Mouse (Mus musculus) E14TG2a.4 (cell line): ENCODE results near the gene Nfib.

Experiments used
- CTCF ChIP-seq: conservative IDR thresholded peaks from 2 replicates; pipeline ENCODE4 v1.5.1; 2014; ENCODE audit warnings: low read length
- NANOG ChIP-seq: IDR thresholded peaks from 2 replicates; pipeline ENCODE4 v1.6.1; 2014; ENCODE audit warnings: borderline replicate concordance, low read length, mixed read lengths

DNA sequence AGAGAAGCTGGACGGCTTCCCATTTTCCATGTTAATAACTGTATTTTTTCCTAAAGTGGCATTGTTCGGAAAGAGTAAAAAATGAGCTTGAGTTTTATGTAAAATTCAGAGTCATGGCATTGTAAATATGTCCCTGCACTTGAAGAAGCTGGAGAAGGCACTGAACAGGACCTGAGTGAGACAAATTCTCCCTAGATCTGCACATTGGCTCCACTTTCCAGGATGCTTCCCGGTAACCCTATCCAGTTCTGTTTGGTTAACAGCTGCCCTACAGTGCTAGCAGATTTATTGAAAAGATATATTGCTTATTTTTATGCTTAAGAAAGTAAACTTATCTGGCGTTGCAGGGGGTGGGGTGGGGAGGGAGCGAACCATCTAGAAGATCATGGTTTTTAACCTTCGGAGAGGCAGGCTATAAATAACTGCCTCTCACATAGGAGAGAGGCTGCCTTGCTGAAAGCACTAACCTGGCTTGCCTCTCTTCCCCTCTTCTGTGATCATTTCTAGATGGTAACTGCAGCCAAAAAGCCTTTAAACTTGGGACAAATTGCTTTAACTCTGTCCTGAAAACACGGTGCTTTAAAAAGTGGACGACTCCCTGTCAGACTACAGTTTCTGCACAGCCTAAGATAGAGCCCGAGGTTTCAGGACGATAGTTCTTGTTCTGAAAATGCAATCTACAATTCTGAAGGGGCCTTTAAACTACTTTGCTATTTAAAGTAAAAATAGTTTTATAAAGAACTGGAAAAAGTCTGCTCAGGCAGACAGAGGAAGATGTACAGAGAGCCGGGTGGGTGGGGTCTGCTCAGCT, 394.4 kb downstream of the Nfib start:
- TF ChIP-seq CTCF (no peak), NANOG (no peak)
